Mouse (Mus musculus): ENCODE results near the gene D430042O09Rik. TPM values are rescaled to one million over a fixed set of nuclear protein-coding genes. Genes with fewer than 3 reads are reported as not detected.

D430042O09Rik gene
- polyA plus RNA-seq, 1 experiment from 2014 or later, result 11.3 TPM

- Histone ChIP-seq H3K27me3 (no peaks in the 10 kb centered on the region), H3K9ac (no peak overlapping the region), H3K4me3 (no peak overlapping the region), H3K4me2 (replicated peaks) (no peak overlapping the region), H3K4me1 (peaks cover 29% of the 10 kb centered on the region), H3K36me3 (no peaks in the 10 kb centered on the region), H3K9me3 (replicated peaks) (no peaks in the 10 kb centered on the region), H3K27ac (no peak overlapping the region)
- WGBS, result 87% methylated on average over 5 of the region's 5 CpGs
- no peak for ATAC-seq (ENCODE audit: low FRiP score)
These were observed 180.1 kb downstream of the D430042O09Rik start for GRCm38 (mm10) chr7:125887761-125888160.

GRCm38 (mm10) chr7:125888373-125888772 is 180.7 kb downstream of the D430042O09Rik start:
- Histone ChIP-seq H3K4me2 (replicated peaks) (no peak overlapping the region), H3K9ac (no peak overlapping the region), H3K27me3 (no peaks in the 10 kb centered on the region), H3K9me3 (replicated peaks) (no peaks in the 10 kb centered on the region), H3K4me3 (no peak overlapping the region), H3K4me1 (peaks cover 33% of the 10 kb centered on the region), H3K36me3 (no peaks in the 10 kb centered on the region), H3K27ac (0 out of 2 replicates have a peak overlapping the region, but pooled peaks have one; percentile 17)
- ATAC-seq (ENCODE audit: low FRiP score), result no peak
- 69% methylated on average over 12 of the region's 12 CpGs for WGBS

- Histone ChIP-seq H3K4me3 (no peak overlapping the region), H3K27ac (no peak overlapping the region), H3K36me3 (no peaks in the 10 kb centered on the region), H3K9ac (no peak overlapping the region), H3K9me3 (replicated peaks) (no peaks in the 10 kb centered on the region), H3K4me1 (peaks cover 5% of the 10 kb centered on the region), H3K4me2 (replicated peaks) (no peak overlapping the region), H3K27me3 (no peaks in the 10 kb centered on the region)
- WGBS, result 91% methylated on average over 5 of the region's 5 CpGs
- ATAC-seq (ENCODE audit: low FRiP score), result no peak
These were observed 185.9 kb downstream of the D430042O09Rik start for GRCm38 (mm10) chr7:125893621-125894020.

GRCm38 (mm10) chr7:125897059-125897458 is 189.4 kb downstream of the D430042O09Rik start:
- Histone ChIP-seq H3K9me3 (replicated peaks) (no peaks in the 10 kb centered on the region), H3K9ac (no peak overlapping the region), H3K27me3 (no peaks in the 10 kb centered on the region), H3K4me2 (replicated peaks) (no peak overlapping the region), H3K36me3 (no peaks in the 10 kb centered on the region), H3K27ac (no peak overlapping the region), H3K4me1 (peaks cover 14% of the 10 kb centered on the region; the same call in 1 of the 2 replicates), H3K4me3 (no peak overlapping the region)
- 79% methylated on average over 4 of the region's 4 CpGs for WGBS
- no peak for ATAC-seq (ENCODE audit: low FRiP score)

GRCm38 (mm10) chr7:125899036-125899435 is 191.3 kb downstream of the D430042O09Rik start:
- no peak overlapping the region for H3K4me2 ChIP-seq (replicated peaks)
- H3K36me3 ChIP-seq, result no peaks in the 10 kb centered on the region
- H3K9ac ChIP-seq, result no peak overlapping the region
- 55% methylated on average over 7 of the region's 7 CpGs for WGBS
- no peak for ATAC-seq (ENCODE audit: low FRiP score)
- peaks cover 10% of the 10 kb centered on the region; the same call in 1 of the 2 replicates for H3K4me1 ChIP-seq
- H3K27ac ChIP-seq, result no peak overlapping the region
- H3K27me3 ChIP-seq, result no peaks in the 10 kb centered on the region
- H3K9me3 ChIP-seq (replicated peaks), result no peaks in the 10 kb centered on the region
- no peak overlapping the region for H3K4me3 ChIP-seq

GRCm38 (mm10) chr7:125899916-125900315 is 192.2 kb downstream of the D430042O09Rik start:
- 79% methylated on average over 2 of the region's 2 CpGs for WGBS
- H3K4me2 ChIP-seq (replicated peaks), result no peak overlapping the region
- H3K9ac ChIP-seq, result no peak overlapping the region
- H3K27me3 ChIP-seq, result no peaks in the 10 kb centered on the region
- H3K36me3 ChIP-seq, result no peaks in the 10 kb centered on the region
- peaks cover 10% of the 10 kb centered on the region; the same call in 1 of the 2 replicates for H3K4me1 ChIP-seq
- H3K4me3 ChIP-seq, result no peak overlapping the region
- ATAC-seq (ENCODE audit: low FRiP score), result no peak
- H3K27ac ChIP-seq, result no peak overlapping the region
- H3K9me3 ChIP-seq (replicated peaks), result no peaks in the 10 kb centered on the region

GRCm38 (mm10) chr7:125900386-125901161 is 192.9 kb downstream of the D430042O09Rik start:
- Histone ChIP-seq H3K4me1 (peaks cover 10% of the 10 kb centered on the region; the same call in 1 of the 2 replicates), H3K27ac (peak overlapping the region; percentile 52; the same call in 1 of the 2 replicates), H3K4me2 (replicated peaks) (no peak overlapping the region), H3K9me3 (replicated peaks) (no peaks in the 10 kb centered on the region), H3K9ac (no peak overlapping the region), H3K27me3 (no peaks in the 10 kb centered on the region), H3K36me3 (no peaks in the 10 kb centered on the region), H3K4me3 (no peak overlapping the region)
- peak; percentile 40; the same call in 1 of the 2 replicates for ATAC-seq (ENCODE audit: low FRiP score)
- 60% methylated on average over 13 of the region's 13 CpGs for WGBS

GRCm38 (mm10) chr7:125920801-125921200 is 213.1 kb downstream of the D430042O09Rik start:
- no peaks in the 10 kb centered on the region for H3K9me3 ChIP-seq (replicated peaks)
- H3K27ac ChIP-seq, result no peak overlapping the region
- no peak overlapping the region for H3K4me3 ChIP-seq
- H3K27me3 ChIP-seq, result no peaks in the 10 kb centered on the region
- WGBS, result 75% methylated on average over 5 of the region's 5 CpGs
- H3K4me2 ChIP-seq (replicated peaks), result no peak overlapping the region
- H3K36me3 ChIP-seq, result no peaks in the 10 kb centered on the region
- H3K4me1 ChIP-seq, result no peaks in the 10 kb centered on the region
- no peak overlapping the region for H3K9ac ChIP-seq
- ATAC-seq (ENCODE audit: low FRiP score), result no peak

GRCm38 (mm10) chr7:125924044-125924443 is 216.4 kb downstream of the D430042O09Rik start:
- WGBS, result 85% methylated on average over 5 of the region's 5 CpGs
- H3K4me1 ChIP-seq, result no peaks in the 10 kb centered on the region
- no peak overlapping the region for H3K9ac ChIP-seq
- no peak for ATAC-seq (ENCODE audit: low FRiP score)
- H3K27ac ChIP-seq, result no peak overlapping the region
- no peaks in the 10 kb centered on the region for H3K27me3 ChIP-seq
- H3K4me2 ChIP-seq (replicated peaks), result no peak overlapping the region
- H3K9me3 ChIP-seq (replicated peaks), result no peaks in the 10 kb centered on the region
- no peaks in the 10 kb centered on the region for H3K36me3 ChIP-seq
- no peak overlapping the region for H3K4me3 ChIP-seq

Other genes starting within 250 kb of the D430042O09Rik start
- gene Nsmce1, start 216.3 kb upstream of the D430042O09Rik start, polyA plus RNA-seq (2016; fragmentation: Nextera tagmentation; extraction: Ambion mirVana), result 93.6 and 107 TPM in 2 replicates
- gene Il4ra, start 155.8 kb upstream of the D430042O09Rik start, polyA plus RNA-seq (2016; fragmentation: Nextera tagmentation; extraction: Ambion mirVana), result 5.4 and 7.3 TPM in 2 replicates
- gene Il21r, start 104.5 kb upstream of the D430042O09Rik start, polyA plus RNA-seq (2016; fragmentation: Nextera tagmentation; extraction: Ambion mirVana), result 0.30 and 0.57 TPM in 2 replicates
- gene Gtf3c1, start 108 bp upstream of the D430042O09Rik start, polyA plus RNA-seq (2016; fragmentation: Nextera tagmentation; extraction: Ambion mirVana), result 51.0 and 52.0 TPM in 2 replicates

All from hindbrain, embryonic 12.5 days (tissue).